ENCODE assay signal across 7 mouse cellular contexts in genomic region chr10:63023749-63024579, GRCm38 (mm10). TPM values are rescaled to one million over a fixed set of nuclear protein-coding genes. Genes with fewer than 3 reads are reported as not detected.
DNase-seq lines count a peak whose midpoint lies in the region; ATAC-seq and TF ChIP-seq lines count a peak whose summit lies in the region.

TSS of gene Hnrnph3 (minus strand) at chr10:63024217.
TSS of gene Pbld2 (plus strand) at chr10:63024315.

- no peaks in the 10 kb centered on the region for H3K9me3 ChIP-seq in embryonic facial prominence, embryonic 10.5 days
- H3K9me3 ChIP-seq in intestine, postnatal 0 days (ENCODE audit: control insufficient read depth), result no peaks in the 10 kb centered on the region
- H3K9me3 ChIP-seq in midbrain, embryonic 12.5 days, result no peaks in the 10 kb centered on the region

- peak; percentile 96 for ATAC-seq in intestine, postnatal 0 days
- ATAC-seq in midbrain, embryonic 12.5 days (ENCODE audit: low FRiP score, low read depth), result peak; percentile 93

- H3K27me3 ChIP-seq in embryonic facial prominence, embryonic 10.5 days (replicated peaks; ENCODE audit: low read depth, poor library complexity, severe bottlenecking), result no peaks in the 10 kb centered on the region
- no peaks in the 10 kb centered on the region for H3K27me3 ChIP-seq in intestine, postnatal 0 days (replicated peaks; ENCODE audit: control insufficient read depth, insufficient read depth, low read length)
- no peaks in the 10 kb centered on the region for H3K27me3 ChIP-seq in midbrain, embryonic 12.5 days
- H3K27me3 ChIP-seq in small intestine, adult 2 months (ENCODE audit: control insufficient read depth, insufficient read depth, low read length), result no peaks in the 10 kb centered on the region

- peak; percentile 99 for DNase-seq in adrenal gland, postnatal 10 days
- peak; percentile 99 for DNase-seq in embryonic facial prominence, embryonic 10.5 days (ENCODE audit: low spot score)
- peak; percentile 72 for DNase-seq in gonadal fat pad, adult 2 months (ENCODE audit: low read depth)
- DNase-seq in left cerebral cortex, postnatal 4 days, result peak; percentile 100

- H3K36me3 ChIP-seq in embryonic facial prominence, embryonic 10.5 days (replicated peaks), result peaks cover 6% of the 10 kb centered on the region
- H3K36me3 ChIP-seq in intestine, postnatal 0 days (ENCODE audit: control insufficient read depth, insufficient read depth), result no peaks in the 10 kb centered on the region
- H3K36me3 ChIP-seq in midbrain, embryonic 12.5 days, result no peaks in the 10 kb centered on the region
- H3K36me3 ChIP-seq in small intestine, adult 2 months (ENCODE audit: control insufficient read depth, insufficient read depth, low read length), result peaks cover 1% of the 10 kb centered on the region; the same call in 1 of the 2 replicates

- WGBS in embryonic facial prominence, embryonic 10.5 days, result under 1% methylated on average over 69 of the region's 69 CpGs
- WGBS in intestine, postnatal 0 days, result under 1% methylated on average over 65 of the region's 69 CpGs
- WGBS in midbrain, embryonic 12.5 days, result under 1% methylated on average over 60 of the region's 69 CpGs
- WGBS in small intestine, adult 2 months, result under 1% methylated on average over 67 of the region's 69 CpGs

- no peak for TF ChIP-seq CTCF in intestine, postnatal 0 days (IDR thresholded peaks at IDR 0.05; ENCODE audit: low read depth)
- TF ChIP-seq CTCF in small intestine, adult 2 months (IDR thresholded peaks at IDR 0.05; ENCODE audit: extremely low read depth, insufficient read length, insufficient replicate concordance, low read depth, low read length), result no peak

- H3K4me1 ChIP-seq in embryonic facial prominence, embryonic 10.5 days, result peaks cover 50% of the 10 kb centered on the region
- H3K4me1 ChIP-seq in intestine, postnatal 0 days (replicated peaks; ENCODE audit: control insufficient read depth, insufficient read depth, low read length), result peaks cover 3% of the 10 kb centered on the region; the same call in 1 of the 2 replicates
- H3K4me1 ChIP-seq in midbrain, embryonic 12.5 days, result peaks cover 61% of the 10 kb centered on the region
- peaks cover 3% of the 10 kb centered on the region; the same call in 1 of the 2 replicates for H3K4me1 ChIP-seq in small intestine, adult 2 months (ENCODE audit: control insufficient read depth, insufficient read depth, insufficient read length, low read length)

- H3K4me3 ChIP-seq in embryonic facial prominence, embryonic 10.5 days, result peak within 1 kb of the TSS; percentile 98
- peak within 1 kb of the TSS; percentile 98 for H3K4me3 ChIP-seq in intestine, postnatal 0 days (ENCODE audit: low read depth, low read length)
- H3K4me3 ChIP-seq in midbrain, embryonic 12.5 days, result peak within 1 kb of the TSS; percentile 81
- H3K4me3 ChIP-seq in small intestine, adult 2 months (ENCODE audit: low read depth, low read length), result peak within 1 kb of the TSS; percentile 94

- H3K9ac ChIP-seq in intestine, postnatal 0 days (ENCODE audit: low read depth, low read length), result peak within 1 kb of the TSS; percentile 99
- H3K9ac ChIP-seq in midbrain, embryonic 12.5 days (replicated peaks), result peak within 1 kb of the TSS; percentile 98

- H3K4me2 ChIP-seq in intestine, postnatal 0 days (replicated peaks; ENCODE audit: low read depth), result peak within 1 kb of the TSS; percentile 89
- peak within 1 kb of the TSS; percentile 73 for H3K4me2 ChIP-seq in midbrain, embryonic 12.5 days (replicated peaks)

- H3K27ac ChIP-seq in embryonic facial prominence, embryonic 10.5 days (replicated peaks), result peak within 1 kb of the TSS; percentile 100
- peak within 1 kb of the TSS; percentile 100 for H3K27ac ChIP-seq in intestine, postnatal 0 days (ENCODE audit: low read depth, low read length)
- H3K27ac ChIP-seq in midbrain, embryonic 12.5 days (replicated peaks), result peak within 1 kb of the TSS; percentile 100
- peak within 1 kb of the TSS; percentile 98 for H3K27ac ChIP-seq in small intestine, adult 2 months (ENCODE audit: insufficient read depth, low read depth, low read length)

- peak; percentile 89 for TF ChIP-seq POLR2A in small intestine, adult 2 months (IDR thresholded peaks at IDR 0.05; ENCODE audit: low read depth, low read length)

- intact Hi-C loops in left cerebral cortex, postnatal 4 days (cut with DNase I), result loop anchor here (5.0 to 10.0 kb wide), 2 partner anchors 43 to 91 kb away; no protein-coding TSS in a partner anchor

RNA-seq across cellular contexts. Expression of gene Hnrnph3, which starts in this region (rescaled TPM):
- 10 to 100 TPM; 36.4 to 51.7 TPM for total RNA-seq in adrenal gland, postnatal 10 days (2021)
- 179 and 180 TPM in 2 replicates for polyA plus RNA-seq in embryonic facial prominence, embryonic 10.5 days (2016; fragmentation: Nextera tagmentation; extraction: Ambion mirVana)
- 12.4 and 16.2 TPM in 2 replicates for polyA plus RNA-seq in gonadal fat pad, adult 2 months (2012; rRNA removed)
- 21.2 and 25.0 TPM in 2 replicates for polyA plus RNA-seq in intestine, postnatal 0 days (2015; fragmentation: Nextera tagmentation; extraction: Ambion mirVana)
- 10 to 100 TPM; 62.6 to 68.1 TPM for total RNA-seq in left cerebral cortex, postnatal 4 days (2021)
- polyA plus RNA-seq in midbrain, embryonic 12.5 days (2016; fragmentation: Nextera tagmentation; extraction: Ambion mirVana), result 265 and 271 TPM in 2 replicates
- polyA plus RNA-seq in small intestine, adult 2 months (2012; rRNA removed), result 2.7 and 9.4 TPM in 2 replicates

RNA-seq across cellular contexts. Expression of gene Pbld2, which starts in this region (rescaled TPM):
- 1 to 10 TPM; 3.2 to 6.4 TPM for total RNA-seq in adrenal gland, postnatal 10 days (2021)
- polyA plus RNA-seq in embryonic facial prominence, embryonic 10.5 days (2016; fragmentation: Nextera tagmentation; extraction: Ambion mirVana), result 0.75 and 1.1 TPM in 2 replicates
- 6.4 and 6.9 TPM in 2 replicates for polyA plus RNA-seq in gonadal fat pad, adult 2 months (2012; rRNA removed)
- polyA plus RNA-seq in intestine, postnatal 0 days (2015; fragmentation: Nextera tagmentation; extraction: Ambion mirVana), result 36.2 and 43.7 TPM in 2 replicates
- 1 to 10 TPM; 1.8 to 3.2 TPM for total RNA-seq in left cerebral cortex, postnatal 4 days (2021)
- 1.0 and 1.2 TPM in 2 replicates for polyA plus RNA-seq in midbrain, embryonic 12.5 days (2016; fragmentation: Nextera tagmentation; extraction: Ambion mirVana)
- 21.8 and 34.1 TPM in 2 replicates for polyA plus RNA-seq in small intestine, adult 2 months (2012; rRNA removed)

Comparison
In these comparisons a context has a peak if more than half of its experiments do, and no peak if none do; other contexts are left out.
1. Peak in every context shown above with its lines: DNase-seq, ATAC-seq, H3K4me3 ChIP-seq and H3K27ac ChIP-seq.